16 mouse cellular contexts compared by ENCODE assay signal in the genomic region with DNA sequence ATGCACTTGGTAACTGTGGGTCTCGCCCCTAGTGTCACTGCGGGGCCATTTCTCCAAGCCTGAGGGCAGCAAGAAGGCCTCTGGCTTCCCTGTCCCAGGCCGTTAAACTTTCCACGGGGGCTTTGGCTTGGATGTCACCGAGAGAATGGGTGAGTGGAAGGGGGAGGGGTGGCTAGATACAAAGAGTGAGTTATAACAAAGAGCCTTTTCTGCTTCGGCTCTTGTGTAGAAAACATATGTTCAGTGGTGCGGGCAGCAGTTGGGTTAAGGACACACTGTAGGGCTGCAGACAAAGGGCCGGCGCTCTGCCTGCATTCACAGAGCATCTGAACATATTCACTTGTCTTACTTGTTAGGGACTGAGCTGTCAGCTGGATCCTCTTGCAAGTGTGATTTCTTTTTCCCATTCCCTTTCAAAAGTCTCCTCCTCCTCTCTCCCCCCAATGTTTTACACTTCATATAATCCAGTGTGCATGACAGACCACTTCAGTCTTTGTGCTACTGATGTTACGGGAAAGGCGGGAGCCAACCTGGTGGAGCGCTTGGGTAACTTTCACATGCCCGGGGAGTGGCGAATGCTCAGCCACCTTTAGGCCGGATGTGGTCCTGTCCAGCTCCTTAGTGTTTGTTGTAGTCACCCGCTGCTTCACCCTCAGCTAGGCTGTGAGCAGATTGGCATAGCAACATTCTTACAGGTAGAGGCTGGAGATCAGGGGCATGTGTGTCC.
DNase-seq lines count a peak whose midpoint lies in the region; ATAC-seq and TF ChIP-seq lines count a peak whose summit lies in the region.
"Had no signal": no experiment of that assay in that cellular context is flagged by ENCODE, and none has a peak within 500 bp of the region (broad histone marks: within the 10 kb centered on the region; RNA-seq: fewer than 3 reads in every experiment).

No protein-coding gene starts in this region.

- no peak overlapping the region for H3K9ac ChIP-seq in kidney, postnatal 0 days (ENCODE audit: low read depth, low read length)
- H3K9ac ChIP-seq in embryonic facial prominence, embryonic 14.5 days (ENCODE audit: low read depth, low read length) = no peak overlapping the region
- H3K9ac ChIP-seq in hindbrain, embryonic 13.5 days = no peak overlapping the region
- peak overlapping the region; percentile 26; the same call in 1 of the 2 replicates for H3K9ac ChIP-seq in neural tube, embryonic 12.5 days
- H3K9ac ChIP-seq: embryonic facial prominence, embryonic 12.5 days; liver, embryonic 14.5 days; stomach, embryonic 15.5 days had no signal

- peak; percentile 13; the same call in 1 of the 2 replicates for ATAC-seq in kidney, postnatal 0 days (replicated peaks; ENCODE audit: low FRiP score, low read depth)
- peak; percentile 30; the same call in 1 of the 2 replicates for ATAC-seq in embryonic facial prominence, embryonic 14.5 days (ENCODE audit: low read depth)
- 0 out of 2 replicates have a peak, but pooled peaks have one; percentile 46 for ATAC-seq in hindbrain, embryonic 13.5 days (ENCODE audit: low FRiP score)
- ATAC-seq in neural tube, embryonic 12.5 days (ENCODE audit: low FRiP score, low read depth) = peak; percentile 81
- no peak for ATAC-seq in activated CD4-positive, CD25-positive, alpha-beta regulatory T cell, adult 4 months
- ATAC-seq: intestine, postnatal 0 days had no signal

- no peak overlapping the region for H3K27ac ChIP-seq in kidney, postnatal 0 days
- H3K27ac ChIP-seq in embryonic facial prominence, embryonic 14.5 days (replicated peaks; ENCODE audit: low read depth, low read length) = no peak overlapping the region
- H3K27ac ChIP-seq in hindbrain, embryonic 13.5 days = no peak overlapping the region
- H3K27ac ChIP-seq in neural tube, embryonic 12.5 days = no peak overlapping the region
- H3K27ac ChIP-seq: embryonic facial prominence, embryonic 12.5 days; liver, embryonic 14.5 days; macrophage; stomach, embryonic 15.5 days had no signal

- no peaks in the 10 kb centered on the region for H3K9me3 ChIP-seq in kidney, postnatal 0 days (replicated peaks; ENCODE audit: low read length)
- H3K9me3 ChIP-seq in embryonic facial prominence, embryonic 14.5 days (ENCODE audit: control insufficient read depth, low read length) = no peaks in the 10 kb centered on the region
- H3K9me3 ChIP-seq in hindbrain, embryonic 13.5 days = no peaks in the 10 kb centered on the region
- H3K9me3 ChIP-seq in neural tube, embryonic 12.5 days = no peaks in the 10 kb centered on the region
- H3K9me3 ChIP-seq: embryonic facial prominence, embryonic 12.5 days; G1E; stomach, embryonic 15.5 days had no signal

- H3K4me3 ChIP-seq in kidney, postnatal 0 days (replicated peaks; ENCODE audit: low read depth, low read length) = no peak overlapping the region
- H3K4me3 ChIP-seq in embryonic facial prominence, embryonic 14.5 days (ENCODE audit: low read depth, low read length) = no peak overlapping the region
- no peak overlapping the region for H3K4me3 ChIP-seq in hindbrain, embryonic 13.5 days
- H3K4me3 ChIP-seq in neural tube, embryonic 12.5 days = no peak overlapping the region
- H3K4me3 ChIP-seq: embryonic facial prominence, embryonic 12.5 days; stomach, embryonic 15.5 days had no signal

- H3K27me3 ChIP-seq in kidney, postnatal 0 days (ENCODE audit: insufficient read depth, low read length) = no peaks in the 10 kb centered on the region
- H3K27me3 ChIP-seq in embryonic facial prominence, embryonic 14.5 days (replicated peaks; ENCODE audit: control insufficient read depth, insufficient read depth, low read length) = no peaks in the 10 kb centered on the region
- peaks cover 68% of the 10 kb centered on the region for H3K27me3 ChIP-seq in hindbrain, embryonic 13.5 days
- H3K27me3 ChIP-seq in neural tube, embryonic 12.5 days (replicated peaks) = peaks cover 6% of the 10 kb centered on the region
- H3K27me3 ChIP-seq: embryonic facial prominence, embryonic 12.5 days; stomach, embryonic 15.5 days had no signal

- no peak overlapping the region for H3K4me2 ChIP-seq in kidney, postnatal 0 days (ENCODE audit: low read length)
- no peak overlapping the region for H3K4me2 ChIP-seq in embryonic facial prominence, embryonic 14.5 days (ENCODE audit: low read depth, low read length)
- no peak overlapping the region for H3K4me2 ChIP-seq in hindbrain, embryonic 13.5 days
- peak overlapping the region; percentile 4 for H3K4me2 ChIP-seq in neural tube, embryonic 12.5 days (replicated peaks)
- H3K4me2 ChIP-seq: embryonic facial prominence, embryonic 12.5 days; stomach, embryonic 15.5 days had no signal

- peaks cover 15% of the 10 kb centered on the region for H3K4me1 ChIP-seq in kidney, postnatal 0 days (replicated peaks; ENCODE audit: insufficient read depth, low read length)
- H3K4me1 ChIP-seq in embryonic facial prominence, embryonic 14.5 days (ENCODE audit: control insufficient read depth, insufficient read depth, low read length) = peaks cover 9% of the 10 kb centered on the region; the same call in 1 of the 2 replicates
- H3K4me1 ChIP-seq in hindbrain, embryonic 13.5 days (replicated peaks) = peaks cover 50% of the 10 kb centered on the region
- peaks cover 58% of the 10 kb centered on the region for H3K4me1 ChIP-seq in neural tube, embryonic 12.5 days
- H3K4me1 ChIP-seq: stomach, embryonic 15.5 days had no signal

- TF ChIP-seq CTCF in kidney, postnatal 0 days (IDR thresholded peaks at IDR 0.05; ENCODE audit: low read depth) = no peak

- DNase-seq in kidney, postnatal 0 days (ENCODE audit: low spot score) = no peak
- no peak for DNase-seq in kidney, adult 8-10 months
- DNase-seq in embryonic facial prominence, embryonic 14.5 days (ENCODE audit: low spot score) = peak; percentile 60
- DNase-seq in heart, adult 9 months (ENCODE audit: low spot score in 2 of 2) = no peak
- no peak for DNase-seq in spleen, adult 18-20 months
- DNase-seq: cerebellum, adult 8-10 months; thymus, postnatal 25 days had no signal

- 46% methylated on average over 16 of the region's 16 CpGs for WGBS in kidney, postnatal 0 days
- WGBS in embryonic facial prominence, embryonic 14.5 days = 51% methylated on average over 16 of the region's 16 CpGs
- WGBS in hindbrain, embryonic 13.5 days = 16% methylated on average over 16 of the region's 16 CpGs
- 20% methylated on average over 16 of the region's 16 CpGs for WGBS in neural tube, embryonic 12.5 days

- H3K36me3 ChIP-seq in kidney, postnatal 0 days (ENCODE audit: insufficient read depth, low read length) = no peaks in the 10 kb centered on the region
- no peaks in the 10 kb centered on the region for H3K36me3 ChIP-seq in embryonic facial prominence, embryonic 14.5 days (ENCODE audit: control insufficient read depth, insufficient read depth, low read length)
- H3K36me3 ChIP-seq in hindbrain, embryonic 13.5 days = no peaks in the 10 kb centered on the region
- no peaks in the 10 kb centered on the region for H3K36me3 ChIP-seq in neural tube, embryonic 12.5 days
- H3K36me3 ChIP-seq: embryonic facial prominence, embryonic 12.5 days; stomach, embryonic 15.5 days had no signal
